Mouse (Mus musculus) embryonic fibroblast, embryonic 13.5 days (primary cell): ENCODE measurements at regions not wholly inside any gene's neighbourhood (a gene's known extent, or its start where the extent isn't known, plus 50 kb on each side); places are given as distances from the start of the nearest gene placed in this dataset.

Experiments
- CTCF ChIP-seq: IDR thresholded peaks from 2 replicates; pipeline ENCODE4 v1.5.1; 2011; ENCODE audit warnings: mild to moderate bottlenecking, control low read depth, low read length, moderate library complexity, borderline replicate concordance; ENCODE audit not compliant: insufficient read depth
- POLR2A ChIP-seq: IDR thresholded peaks from 2 replicates; pipeline ENCODE4 v1.6.1; 2011; ENCODE audit warnings: low read depth, mild to moderate bottlenecking, control low read depth, low read length, moderate library complexity

GRCm38 (mm10) chr13:102143848-102144247 is 375.8 kb upstream of the Pik3r1 start:
- TF ChIP-seq POLR2A (no peak), CTCF (no peak)
